Mouse (Mus musculus): Measurements from ENCODE around the gene St3gal3. TPM values are rescaled to one million over a fixed set of nuclear protein-coding genes. Genes with fewer than 3 reads are reported as not detected.

The St3gal3 gene
- total RNA-seq, 1 experiment from 2014 or later: 4.7 TPM

DNA sequence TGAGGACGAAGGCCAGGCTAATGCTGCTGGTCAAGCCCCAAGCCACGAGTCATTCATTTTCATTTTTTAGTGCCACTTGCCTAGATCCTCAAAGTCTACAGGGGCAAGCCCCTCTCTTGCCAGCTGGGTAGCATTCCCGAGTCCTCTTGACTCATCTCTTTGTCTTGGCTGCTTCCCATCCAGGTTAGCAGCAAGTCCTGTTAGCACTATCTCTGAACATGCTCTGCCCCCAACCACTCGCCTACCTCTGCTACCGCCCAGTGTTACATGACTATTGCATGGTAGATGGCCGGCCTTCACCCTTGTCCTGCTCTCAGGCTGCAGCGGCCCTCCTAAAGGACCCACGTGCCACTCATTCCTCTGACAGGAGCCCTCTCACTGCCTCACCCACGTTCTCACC lies 156.4 kb downstream of the St3gal3 start:
- ATAC-seq (replicated peaks; ENCODE audit: insufficient number of reproducible peaks, low FRiP score, low TSS enrichment, poor library complexity, severe bottlenecking): no peak

DNA sequence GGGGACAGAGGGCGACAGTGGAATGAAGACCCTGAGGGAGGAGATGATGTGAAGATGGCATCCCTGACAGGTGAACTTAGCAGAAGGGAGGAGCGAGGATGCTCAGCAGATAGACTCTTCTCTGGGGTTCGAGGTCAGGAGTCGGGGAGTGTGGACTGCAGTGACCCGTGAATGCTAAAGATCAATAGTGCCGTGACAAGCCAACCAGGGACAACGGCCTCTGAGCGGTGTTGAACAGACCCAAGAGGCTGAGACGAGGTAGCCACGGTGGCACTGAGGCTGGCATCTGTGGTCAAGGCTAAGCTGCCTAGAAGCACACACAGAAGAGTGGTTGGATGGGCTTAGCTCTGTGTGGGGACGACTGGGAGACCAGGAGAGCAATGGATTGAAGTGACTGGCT lies 156.9 kb downstream of the St3gal3 start:
- 0 out of 2 replicates have a peak, but pooled peaks have one; percentile 14 for ATAC-seq (replicated peaks; ENCODE audit: insufficient number of reproducible peaks, low FRiP score, low TSS enrichment, poor library complexity, severe bottlenecking)

GRCm38 (mm10) chr4:117977371-117977770 lies 157.3 kb downstream of the St3gal3 start:
- ATAC-seq (replicated peaks; ENCODE audit: insufficient number of reproducible peaks, low FRiP score, low TSS enrichment, poor library complexity, severe bottlenecking): no peak

DNA sequence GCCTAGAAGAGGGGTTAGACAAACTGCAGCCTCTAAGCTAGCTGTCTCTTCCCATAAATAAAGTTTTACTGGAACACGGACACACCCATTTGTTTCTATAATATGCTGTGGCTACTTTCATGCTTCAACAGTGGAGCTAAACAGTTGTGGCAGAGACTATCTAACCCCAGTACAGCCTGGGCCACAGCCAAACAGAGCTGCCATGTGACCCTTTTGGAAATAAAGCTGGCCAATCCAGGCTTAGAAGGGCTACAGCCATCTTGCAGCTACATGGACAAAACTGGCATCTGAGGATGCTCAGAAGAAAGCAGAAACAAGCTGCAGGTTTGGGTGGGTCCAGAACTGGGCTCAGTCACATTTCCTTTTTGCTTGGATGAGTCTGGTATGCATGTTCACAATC lies 158.9 kb downstream of the St3gal3 start:
- no peak for ATAC-seq (replicated peaks; ENCODE audit: insufficient number of reproducible peaks, low FRiP score, low TSS enrichment, poor library complexity, severe bottlenecking)

DNA sequence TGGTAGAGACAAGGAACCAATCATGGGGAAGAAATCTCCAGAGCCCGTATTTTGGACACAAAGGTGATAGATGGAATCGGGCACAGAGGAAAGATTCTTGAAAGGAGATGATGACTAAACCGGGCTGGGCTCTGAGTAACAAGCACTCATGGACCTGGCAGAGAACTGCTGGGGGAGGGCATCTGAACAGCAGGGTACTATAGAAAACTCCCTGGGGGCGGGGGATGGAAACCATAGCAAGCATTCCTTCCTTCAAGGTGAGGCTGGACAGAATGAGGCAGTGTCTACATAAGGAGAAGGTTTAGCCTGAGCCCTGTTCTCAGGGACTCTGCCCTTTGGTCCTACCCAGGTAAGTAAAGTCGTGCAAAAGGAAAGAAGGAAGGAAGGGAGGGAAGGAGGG lies 160.0 kb downstream of the St3gal3 start:
- no peak for ATAC-seq (replicated peaks; ENCODE audit: insufficient number of reproducible peaks, low FRiP score, low TSS enrichment, poor library complexity, severe bottlenecking)

- no peak for ATAC-seq (replicated peaks; ENCODE audit: insufficient number of reproducible peaks, low FRiP score, low TSS enrichment, poor library complexity, severe bottlenecking)
Observed at GRCm38 (mm10) chr4:117972999-117973398, 161.7 kb downstream of the St3gal3 start.

GRCm38 (mm10) chr4:117964346-117965025 lies 170.2 kb downstream of the St3gal3 start:
- no peak for ATAC-seq (replicated peaks; ENCODE audit: insufficient number of reproducible peaks, low FRiP score, low TSS enrichment, poor library complexity, severe bottlenecking)

GRCm38 (mm10) chr4:117957492-117957891 lies 177.2 kb downstream of the St3gal3 start:
- no peak for ATAC-seq (replicated peaks; ENCODE audit: insufficient number of reproducible peaks, low FRiP score, low TSS enrichment, poor library complexity, severe bottlenecking)

DNA sequence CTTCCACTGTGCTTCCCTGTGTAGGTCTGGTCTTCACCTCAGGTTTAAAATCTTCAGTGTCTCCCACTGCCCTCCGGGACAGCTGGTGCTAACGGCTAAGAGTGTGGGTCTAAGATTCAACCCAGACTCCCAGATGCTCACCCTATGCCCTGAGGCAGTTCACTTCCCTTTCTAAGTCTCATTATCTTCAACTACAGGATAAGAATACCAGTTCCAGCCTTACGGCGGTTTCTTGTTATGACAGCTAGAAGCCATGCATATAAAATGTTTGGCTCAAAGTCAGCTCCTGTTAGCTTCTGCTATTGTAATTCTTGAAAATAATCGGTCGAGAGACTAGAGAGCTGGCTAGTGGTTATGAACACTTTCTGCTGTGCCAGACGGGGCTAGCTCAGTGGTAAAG lies 187.2 kb downstream of the St3gal3 start:
- ATAC-seq (replicated peaks; ENCODE audit: insufficient number of reproducible peaks, low FRiP score, low TSS enrichment, poor library complexity, severe bottlenecking): no peak

DNA sequence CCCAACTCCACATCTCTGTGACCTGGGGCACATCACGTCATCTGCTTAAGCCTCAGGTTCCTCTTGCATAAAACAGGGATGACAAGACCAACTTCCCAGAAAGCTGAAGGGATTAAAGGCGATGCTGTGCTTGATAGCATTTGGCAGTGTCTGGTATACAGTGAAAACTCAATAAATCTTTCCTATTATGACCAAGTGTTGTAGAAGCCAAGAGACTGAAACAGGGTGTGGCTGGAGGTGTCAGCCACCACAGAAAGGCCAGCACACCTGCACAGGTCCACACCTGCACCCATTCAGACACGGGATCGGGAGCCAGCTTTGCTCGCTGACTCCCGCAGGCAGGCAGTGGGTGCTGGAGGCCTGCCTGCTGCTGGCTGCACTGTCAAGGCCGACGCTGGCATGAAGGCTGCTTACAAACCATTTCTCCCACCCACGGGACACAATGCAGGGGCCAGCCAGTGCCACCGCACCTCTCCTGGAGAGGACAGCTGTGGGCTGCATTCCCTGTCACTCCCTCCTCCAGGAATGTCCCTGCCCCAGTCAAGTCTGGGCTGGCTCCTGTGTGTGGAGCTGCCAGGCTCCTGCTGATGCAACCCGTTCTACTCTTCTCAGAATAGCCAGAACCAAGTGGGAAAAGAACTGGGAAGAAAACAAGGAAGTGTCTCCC lies 187.9 kb downstream of the St3gal3 start:
- ATAC-seq (replicated peaks; ENCODE audit: insufficient number of reproducible peaks, low FRiP score, low TSS enrichment, poor library complexity, severe bottlenecking): no peak

- ATAC-seq (replicated peaks; ENCODE audit: insufficient number of reproducible peaks, low FRiP score, low TSS enrichment, poor library complexity, severe bottlenecking): no peak
Observed at GRCm38 (mm10) chr4:117943317-117943716, 191.4 kb downstream of the St3gal3 start.

GRCm38 (mm10) chr4:117936964-117937363 lies 197.8 kb downstream of the St3gal3 start:
- ATAC-seq (replicated peaks; ENCODE audit: insufficient number of reproducible peaks, low FRiP score, low TSS enrichment, poor library complexity, severe bottlenecking): no peak

GRCm38 (mm10) chr4:117934081-117934480 lies 200.6 kb downstream of the St3gal3 start:
- no peak for ATAC-seq (replicated peaks; ENCODE audit: insufficient number of reproducible peaks, low FRiP score, low TSS enrichment, poor library complexity, severe bottlenecking)

- no peak for ATAC-seq (replicated peaks; ENCODE audit: insufficient number of reproducible peaks, low FRiP score, low TSS enrichment, poor library complexity, severe bottlenecking)
Observed at GRCm38 (mm10) chr4:117933248-117933647, 201.5 kb downstream of the St3gal3 start.

DNA sequence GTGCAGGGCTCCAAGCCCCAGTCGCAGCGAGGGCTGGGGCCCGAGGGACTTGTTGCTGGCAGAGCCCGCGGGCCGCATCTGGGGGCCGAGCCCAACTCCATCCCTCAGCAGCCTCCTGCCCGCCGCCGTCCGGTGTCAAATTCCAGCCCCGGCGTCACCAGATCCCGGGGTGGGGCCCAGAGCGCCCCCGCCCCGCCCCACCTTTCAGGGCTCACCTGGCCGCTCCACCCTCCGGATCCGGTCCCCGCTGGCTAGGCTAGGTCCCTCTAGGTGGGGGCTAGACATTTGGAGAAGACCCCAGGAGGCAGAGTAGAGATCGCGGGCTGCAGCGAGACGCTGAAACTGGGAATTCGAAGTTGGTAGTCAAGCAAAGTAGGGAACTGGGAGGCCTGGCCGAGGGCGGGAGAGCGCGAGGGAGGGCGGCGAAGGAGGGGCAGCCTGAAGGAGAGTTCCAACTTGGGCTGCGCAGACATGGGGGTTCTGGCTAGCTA lies 205.3 kb downstream of the St3gal3 start, which contains the start of gene Artn:
Artn (minus strand) TSS at position 373 of the 491 bp plus-strand sequence.
- ATAC-seq (replicated peaks; ENCODE audit: insufficient number of reproducible peaks, low FRiP score, low TSS enrichment, poor library complexity, severe bottlenecking): no peak

DNA sequence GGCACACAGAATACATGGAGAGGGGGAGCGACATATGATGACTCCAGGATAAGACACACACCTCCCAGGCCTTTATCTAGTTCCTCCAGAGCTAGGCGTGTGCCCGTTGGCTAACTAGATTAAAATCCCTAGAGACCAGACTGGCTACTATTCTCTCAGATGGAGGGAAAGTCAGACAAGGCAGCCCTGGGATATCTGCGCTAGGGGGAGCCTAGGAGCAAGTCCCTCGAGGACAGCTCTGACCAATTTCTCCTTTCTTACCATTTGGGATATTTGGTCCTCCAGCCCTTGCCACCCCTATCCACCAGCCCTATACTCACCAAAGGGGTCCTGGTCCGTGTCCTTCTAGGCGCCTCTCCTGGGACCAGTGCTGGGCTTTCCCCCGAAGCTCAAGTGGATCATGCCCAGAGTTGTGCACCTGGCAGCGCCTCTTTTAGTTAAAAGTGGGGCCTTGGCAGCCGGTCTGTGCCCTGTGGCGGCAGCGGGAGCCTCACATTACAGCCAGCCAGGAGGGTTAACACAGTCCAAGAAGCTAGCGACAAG lies 205.9 kb downstream of the St3gal3 start:
- ATAC-seq (replicated peaks; ENCODE audit: insufficient number of reproducible peaks, low FRiP score, low TSS enrichment, poor library complexity, severe bottlenecking): no peak

DNA sequence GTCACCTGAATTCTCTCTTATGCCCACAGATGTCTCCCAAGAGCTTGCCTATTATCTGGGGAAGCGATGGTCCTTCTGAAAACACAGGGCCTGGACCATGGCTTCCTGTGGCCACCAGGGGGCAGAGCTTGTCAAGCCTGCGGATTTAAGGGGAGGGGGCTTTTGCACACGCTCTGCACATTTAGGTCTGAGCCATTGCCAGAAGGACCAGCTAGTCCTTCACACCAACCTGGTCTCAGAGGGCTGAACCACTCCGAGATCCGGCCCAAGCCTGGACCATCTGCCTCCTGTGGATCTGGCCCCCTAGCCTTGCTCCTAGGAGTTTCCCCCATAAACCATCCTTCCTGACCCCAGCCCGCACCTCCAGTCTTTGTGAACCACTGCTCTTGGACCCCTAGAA lies 206.5 kb downstream of the St3gal3 start:
- no peak for ATAC-seq (replicated peaks; ENCODE audit: insufficient number of reproducible peaks, low FRiP score, low TSS enrichment, poor library complexity, severe bottlenecking)

DNA sequence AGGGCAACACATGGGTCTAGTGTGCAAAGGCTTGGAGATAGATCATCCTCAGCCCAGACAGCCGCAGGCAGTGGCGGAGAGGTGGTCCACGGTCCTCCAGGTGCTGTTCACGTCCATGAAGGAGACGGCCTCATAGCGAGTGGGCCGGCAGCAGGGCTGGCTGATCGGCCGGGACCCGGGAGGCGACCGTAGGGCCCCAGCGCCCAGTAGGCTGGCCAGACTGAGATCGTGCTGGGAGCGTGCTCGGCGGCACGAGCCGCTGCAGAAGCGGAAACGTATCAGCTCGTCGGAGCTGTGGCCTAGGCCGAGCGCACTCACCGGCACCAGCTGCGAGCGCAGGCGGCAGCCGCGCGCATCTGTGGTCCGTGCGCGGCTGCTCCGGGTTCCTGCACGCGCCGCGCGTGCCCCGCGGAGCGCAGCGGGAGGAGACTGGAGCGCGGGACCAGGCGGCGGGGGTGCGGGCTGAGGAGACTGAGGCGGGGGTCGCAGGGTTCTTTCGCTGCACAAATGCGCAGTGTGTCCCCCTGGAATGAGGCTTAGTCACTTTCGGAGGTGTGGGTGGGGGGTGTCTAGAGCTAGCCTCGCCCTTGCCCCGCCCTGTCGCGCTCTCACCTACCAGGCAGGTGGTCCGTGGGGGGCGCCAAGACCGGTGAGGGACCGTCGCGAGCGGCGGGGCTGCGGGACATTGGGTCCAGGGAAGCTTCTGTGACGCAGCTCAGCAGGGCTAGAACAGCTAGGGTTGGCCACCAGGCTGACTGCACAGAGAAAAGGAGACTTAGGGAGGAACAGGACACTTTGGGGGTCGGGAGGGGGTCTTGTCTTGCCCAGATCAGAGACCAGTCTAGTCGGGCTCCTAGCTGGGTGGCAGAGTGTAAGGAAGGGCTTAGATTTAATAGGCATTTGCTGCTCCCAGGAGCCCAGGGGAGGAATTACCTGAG lies 207.9 kb downstream of the St3gal3 start:
- no peak for ATAC-seq (replicated peaks; ENCODE audit: insufficient number of reproducible peaks, low FRiP score, low TSS enrichment, poor library complexity, severe bottlenecking)

GRCm38 (mm10) chr4:117924916-117925315 lies 209.8 kb downstream of the St3gal3 start:
- no peak for ATAC-seq (replicated peaks; ENCODE audit: insufficient number of reproducible peaks, low FRiP score, low TSS enrichment, poor library complexity, severe bottlenecking)

Measured in monocyte, adult 5-6 weeks (primary cell).